Mouse (Mus musculus) small intestine, adult 2 months (tissue): ENCODE data around the gene Urb2.

Source experiments
- CTCF ChIP-seq: fragments of 200-500 bp; IDR thresholded peaks from 2 replicates; pipeline ENCODE4 v1.5.1; 2012; ENCODE audit warnings: low read depth, mild to moderate bottlenecking, control low read depth, inconsistent platforms, low read length, moderate library complexity, mixed read lengths; ENCODE audit not compliant: insufficient replicate concordance, insufficient read length; ENCODE audit errors: extremely low read depth
- POLR2A ChIP-seq: fragments of 200-500 bp; IDR thresholded peaks from 2 replicates; pipeline ENCODE4 v1.6.1; 2012; ENCODE audit warnings: low read depth, mild to moderate bottlenecking, control low read depth, inconsistent platforms, low read length, moderate library complexity

DNA sequence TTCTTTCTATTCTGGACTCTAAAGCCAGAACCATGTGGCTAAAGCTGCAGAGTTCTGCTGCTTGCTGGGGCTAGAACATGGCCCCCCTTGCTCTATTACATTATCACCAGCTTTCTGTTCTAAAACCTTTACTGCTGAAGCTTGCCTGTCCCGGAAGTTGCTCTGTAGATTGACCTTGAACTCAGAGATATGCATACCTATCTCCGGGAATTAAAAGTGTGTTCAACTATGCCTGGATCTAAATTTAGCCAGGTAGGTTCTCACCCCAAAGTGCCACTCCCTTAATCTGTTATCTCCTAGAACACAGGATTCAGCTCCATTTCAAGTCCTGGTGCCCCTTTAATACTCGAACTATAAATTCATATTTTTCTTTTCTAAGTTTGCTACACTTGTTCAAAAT, 9.7 kb upstream of the Urb2 start:
- TF ChIP-seq POLR2A (no peak), CTCF (no peak)
